Mouse (Mus musculus) neural tube, embryonic 11.5 days (tissue): Measurements from ENCODE around the gene Smarcb1. TPM values are rescaled to one million over a fixed set of nuclear protein-coding genes. Genes with fewer than 3 reads are reported as not detected.
A peak's percentile ranks its signal among the peaks of the same experiment; 100 is the strongest.

Experiments
- ATAC-seq: fragments of 200-750 bp; cut with Nextera tagmentation; 2 replicates; pipeline ENCODE4 v1.8.0; 2017; ENCODE audit warnings: moderate number of reproducible peaks, mild to moderate bottlenecking, moderate TSS enrichment, moderate library complexity; ENCODE audit not compliant: insufficient read depth, low FRiP score, low TSS enrichment
- DNase-seq: peaks from one replicate; pipeline ENCODE4 v3.0.0-alpha.2; 2015; ENCODE audit warnings: low spot score
- H3K27ac ChIP-seq: fragments of 300-500 bp; sonication (generic); 2 replicates; pipeline ENCODE4 v1.5.1; 2014; ENCODE audit warnings: low read depth, mild to moderate bottlenecking, low read length
- H3K27me3 ChIP-seq: fragments of 300-500 bp; sonication (generic); 2 replicates; pipeline ENCODE4 v1.6.1; 2014; ENCODE audit warnings: mild to moderate bottlenecking, low read length, mixed read lengths; ENCODE audit not compliant: control insufficient read depth, insufficient read depth
- H3K36me3 ChIP-seq: fragments of 300-500 bp; sonication (generic); 2 replicates; pipeline ENCODE4 v1.6.1; 2014; ENCODE audit warnings: mild to moderate bottlenecking, low read length, moderate library complexity, mixed read lengths; ENCODE audit not compliant: control insufficient read depth, insufficient read depth
- H3K4me1 ChIP-seq: fragments of 300-500 bp; sonication (generic); 2 replicates; pipeline ENCODE4 v1.6.1; 2014; ENCODE audit warnings: low read length, mixed read lengths; ENCODE audit not compliant: control insufficient read depth, insufficient read depth
- H3K4me2 ChIP-seq: fragments of 300-500 bp; sonication (generic); 2 replicates; pipeline ENCODE4 v1.6.1; 2014; ENCODE audit warnings: low read depth, mild to moderate bottlenecking, moderate library complexity
- H3K4me3 ChIP-seq: fragments of 300-500 bp; sonication (generic); 2 replicates; pipeline ENCODE4 v1.5.1; 2014; ENCODE audit warnings: low read depth, low read length
- H3K9ac ChIP-seq: fragments of 300-500 bp; sonication (generic); 2 replicates; pipeline ENCODE4 v1.6.1; 2014; ENCODE audit warnings: mild to moderate bottlenecking, low read length
- H3K9me3 ChIP-seq: fragments of 300-500 bp; sonication (generic); 2 replicates; pipeline ENCODE4 v1.6.1; 2016; ENCODE audit warnings: low read length; ENCODE audit not compliant: control insufficient read depth
- WGBS: fragments of 180-500 bp; shearing (Covaris S2); extraction: QIAGEN DNeasy Blood & Tissue Kit; methylation state at CpG from one replicate; pipeline ENCODE4 v1.1.7; 2014; 5-methylcytosine and 5-hydroxymethylcytosine counted together
- polyA plus RNA-seq: library from polyadenylated mRNA; unstranded; fragments of >200 nt; fragmentation: Nextera tagmentation; extraction: Ambion mirVana; gene quantifications from 2 replicates; pipeline ENCODE4 v1.2.1, GENCODE M21; 2014

The Smarcb1 gene
- polyA plus RNA-seq, 1 experiment from 2014 or later, result 294 TPM

DNA sequence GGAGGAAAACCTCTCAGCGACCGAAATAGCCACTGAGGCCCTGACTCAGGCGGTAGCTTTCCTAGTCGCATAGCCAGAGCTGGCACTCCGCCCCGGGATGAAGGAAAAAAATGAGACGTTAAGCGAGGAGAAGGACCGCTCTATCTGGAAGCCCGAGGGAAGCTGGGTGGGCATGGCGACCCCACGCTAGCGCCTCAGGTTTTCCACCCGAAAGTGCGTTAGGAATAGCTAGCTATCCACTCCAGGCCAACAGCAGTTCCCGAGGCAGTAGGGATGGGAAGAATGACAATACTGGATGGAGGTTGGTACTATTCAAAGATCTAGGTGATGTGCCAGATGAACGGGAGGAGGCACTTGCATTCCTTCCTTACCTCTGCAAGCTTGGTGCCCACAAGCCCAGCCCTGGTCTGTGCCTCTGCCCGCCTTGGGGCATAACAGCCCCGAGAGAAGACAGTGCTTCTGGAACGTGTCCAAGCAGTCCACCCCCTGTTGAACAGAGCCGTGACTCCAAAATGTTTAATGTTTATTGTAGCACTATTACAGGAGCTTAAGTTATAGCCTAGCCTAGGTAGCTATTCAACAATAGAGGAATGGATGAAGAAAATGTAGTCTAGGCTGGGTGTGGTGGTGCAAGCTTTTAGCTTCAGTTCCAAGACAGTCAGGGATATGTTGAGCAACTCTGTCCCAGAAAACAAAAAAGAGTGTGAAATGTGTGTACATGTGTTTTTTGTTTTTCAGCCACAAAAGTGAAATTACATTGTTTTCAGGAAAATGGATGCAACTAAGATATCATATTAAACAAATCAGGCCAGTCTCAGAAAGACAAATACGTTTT is 526 bp upstream of the Smarcb1 start:
- Histone ChIP-seq H3K4me1 (peaks cover 18% of the 10 kb centered on the region), H3K9me3 (no peaks in the 10 kb centered on the region), H3K27ac (peak overlapping the region; percentile 92), H3K36me3 (no peaks in the 10 kb centered on the region), H3K27me3 (no peaks in the 10 kb centered on the region), H3K4me3 (peak overlapping the region; percentile 85), H3K4me2 (peak overlapping the region; percentile 79), H3K9ac (peak overlapping the region; percentile 96)
- ATAC-seq (peak; percentile 24; the same call in 1 of the 2 replicates), DNase-seq (no peak)
- 5% methylated on average over 22 of the region's 22 CpGs for WGBS

DNA sequence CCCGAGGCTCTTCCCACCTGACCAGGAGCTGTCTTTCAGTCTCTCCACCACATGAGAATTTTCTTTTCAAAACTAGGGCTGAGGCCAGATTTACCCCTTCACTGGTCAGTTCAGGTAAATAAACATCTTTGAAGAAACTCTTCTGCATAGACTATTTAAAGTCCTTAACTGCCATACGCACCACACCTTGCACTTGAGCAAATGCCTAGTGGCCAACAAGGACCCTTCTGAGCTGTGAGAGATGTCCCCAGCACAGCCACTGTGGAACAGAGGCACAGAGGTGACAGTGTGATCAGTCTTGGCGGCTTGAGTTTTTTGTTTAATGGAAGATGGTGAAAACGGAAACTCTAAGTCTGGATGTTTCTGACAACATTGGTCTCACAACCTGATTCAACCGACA is 2.4 kb downstream of the Smarcb1 start:
- H3K4me2 ChIP-seq, result no peak overlapping the region
- no peaks in the 10 kb centered on the region for H3K9me3 ChIP-seq
- no peak overlapping the region for H3K27ac ChIP-seq
- no peak overlapping the region for H3K4me3 ChIP-seq
- H3K4me1 ChIP-seq, result peaks cover 18% of the 10 kb centered on the region
- H3K9ac ChIP-seq, result no peak overlapping the region
- DNase-seq (no peak), ATAC-seq (no peak)
- no peaks in the 10 kb centered on the region for H3K27me3 ChIP-seq
- peaks cover 4% of the 10 kb centered on the region; the same call in 1 of the 2 replicates for H3K36me3 ChIP-seq
- 88% methylated on average over 5 of the region's 5 CpGs for WGBS

DNA sequence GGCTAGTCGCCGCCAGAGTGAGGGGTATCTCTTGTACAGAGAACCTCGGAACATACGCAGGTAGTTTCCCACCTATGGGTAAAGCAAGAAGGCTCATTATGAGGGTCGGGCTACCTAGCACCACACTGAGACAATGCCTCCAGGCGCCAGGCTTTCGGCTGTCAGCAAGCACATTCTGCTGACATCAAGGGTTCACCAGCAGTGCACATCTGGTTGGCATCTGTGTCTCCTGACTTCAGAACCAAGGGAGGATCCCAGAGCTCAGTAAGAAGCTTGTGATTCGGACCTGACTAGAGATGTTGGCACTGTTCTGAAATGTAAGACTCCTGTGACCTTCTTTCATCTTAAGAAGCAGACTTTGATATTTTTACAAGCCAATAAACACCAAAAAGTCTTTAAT is 4.6 kb downstream of the Smarcb1 start:
- peaks cover 11% of the 10 kb centered on the region for H3K4me1 ChIP-seq
- no peak for ATAC-seq
- DNase-seq, result no peak
- 69% methylated on average over 8 of the region's 8 CpGs for WGBS
- H3K9ac ChIP-seq, result no peak overlapping the region
- no peak overlapping the region for H3K4me2 ChIP-seq
- no peak overlapping the region for H3K4me3 ChIP-seq
- H3K36me3 ChIP-seq, result peaks cover 6% of the 10 kb centered on the region
- H3K27me3 ChIP-seq, result no peaks in the 10 kb centered on the region
- H3K27ac ChIP-seq, result no peak overlapping the region
- H3K9me3 ChIP-seq, result no peaks in the 10 kb centered on the region

DNA sequence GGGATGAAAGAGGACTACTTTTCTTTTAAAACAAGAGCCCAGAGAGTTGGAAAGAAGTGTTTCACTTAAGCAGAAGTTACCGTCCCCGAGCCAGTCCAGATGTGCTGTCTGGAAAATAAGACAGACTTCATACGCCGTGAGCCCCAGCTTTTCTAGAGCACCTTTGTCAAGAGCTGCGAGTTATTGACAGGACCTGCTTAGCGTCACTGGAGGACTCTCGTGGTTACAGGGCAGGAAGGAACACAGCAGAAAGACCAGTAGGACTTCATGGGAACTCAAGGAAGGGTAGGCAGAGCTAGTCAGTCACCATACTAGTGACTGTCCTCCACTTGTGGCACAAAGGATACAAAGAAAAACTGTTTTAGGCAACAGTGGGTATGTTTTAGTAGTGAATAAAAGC is 5.9 kb downstream of the Smarcb1 start:
- peaks cover 16% of the 10 kb centered on the region for H3K36me3 ChIP-seq
- 92% methylated on average over 7 of the region's 7 CpGs for WGBS
- H3K4me1 ChIP-seq, result peaks cover 10% of the 10 kb centered on the region
- no peak overlapping the region for H3K4me3 ChIP-seq
- no peaks in the 10 kb centered on the region for H3K9me3 ChIP-seq
- no peak overlapping the region for H3K9ac ChIP-seq
- H3K4me2 ChIP-seq, result no peak overlapping the region
- no peaks in the 10 kb centered on the region for H3K27me3 ChIP-seq
- ATAC-seq (no peak), DNase-seq (no peak)
- no peak overlapping the region for H3K27ac ChIP-seq

DNA sequence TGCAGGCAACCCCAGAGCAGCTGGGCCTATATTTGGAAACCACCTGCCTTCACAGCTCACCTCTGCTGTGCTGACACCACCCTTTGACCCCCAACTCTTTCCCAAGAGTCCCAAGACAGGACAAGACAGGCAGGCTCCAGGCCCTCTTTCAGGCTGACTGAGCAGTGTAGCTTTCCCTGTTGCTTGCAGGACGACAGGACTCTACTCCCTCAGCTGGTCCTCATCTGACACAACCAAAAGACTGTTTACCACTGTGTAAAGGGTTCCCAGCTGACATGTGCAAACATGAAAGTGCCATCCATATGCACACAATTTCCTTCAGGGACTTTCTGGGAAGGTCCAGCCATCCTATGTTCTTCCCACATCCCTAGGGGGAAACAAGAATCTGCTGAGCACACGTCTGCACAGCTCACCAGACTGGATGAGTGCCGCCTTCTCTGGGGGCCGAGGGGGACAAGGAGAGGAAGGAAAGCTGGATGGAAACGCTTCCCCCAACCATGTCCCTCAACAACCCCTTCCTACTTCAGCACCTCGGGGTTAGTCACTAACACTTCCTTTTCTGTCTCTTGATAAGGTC is 8.3 kb downstream of the Smarcb1 start:
- Histone ChIP-seq H3K27me3 (no peaks in the 10 kb centered on the region), H3K4me2 (no peak overlapping the region), H3K27ac (no peak overlapping the region), H3K9ac (no peak overlapping the region), H3K9me3 (no peaks in the 10 kb centered on the region), H3K4me3 (no peak overlapping the region), H3K4me1 (no peaks in the 10 kb centered on the region), H3K36me3 (peaks cover 22% of the 10 kb centered on the region)
- DNase-seq (no peak), ATAC-seq (no peak)
- WGBS, result 74% methylated on average over 6 of the region's 6 CpGs

DNA sequence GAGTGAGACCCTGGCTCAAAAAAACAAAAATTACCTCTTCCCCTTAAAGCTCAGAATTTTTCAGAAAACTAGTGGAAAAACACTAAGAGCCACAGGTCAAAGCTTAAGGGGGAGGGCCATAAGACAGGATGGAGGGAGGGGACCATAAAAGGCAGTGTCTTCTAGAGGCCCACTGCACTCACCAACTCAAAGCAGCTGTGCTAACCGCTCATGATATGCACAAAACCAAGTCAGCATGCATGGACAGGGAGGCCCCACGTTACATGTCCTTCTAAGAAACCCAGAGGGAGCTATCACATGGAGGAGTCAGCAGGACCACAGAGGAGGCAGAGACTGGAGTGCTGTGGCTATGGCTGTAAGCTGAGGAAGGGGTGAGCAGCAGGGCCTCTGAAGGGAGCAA is 10.7 kb downstream of the Smarcb1 start:
- no peaks in the 10 kb centered on the region for H3K9me3 ChIP-seq
- H3K36me3 ChIP-seq, result peaks cover 22% of the 10 kb centered on the region
- H3K9ac ChIP-seq, result no peak overlapping the region
- ATAC-seq, result no peak
- H3K4me3 ChIP-seq, result no peak overlapping the region
- H3K4me1 ChIP-seq, result no peaks in the 10 kb centered on the region
- no peak overlapping the region for H3K27ac ChIP-seq
- no peak for DNase-seq
- WGBS, result 81% methylated on average over 2 of the region's 2 CpGs
- H3K4me2 ChIP-seq, result no peak overlapping the region
- no peaks in the 10 kb centered on the region for H3K27me3 ChIP-seq

DNA sequence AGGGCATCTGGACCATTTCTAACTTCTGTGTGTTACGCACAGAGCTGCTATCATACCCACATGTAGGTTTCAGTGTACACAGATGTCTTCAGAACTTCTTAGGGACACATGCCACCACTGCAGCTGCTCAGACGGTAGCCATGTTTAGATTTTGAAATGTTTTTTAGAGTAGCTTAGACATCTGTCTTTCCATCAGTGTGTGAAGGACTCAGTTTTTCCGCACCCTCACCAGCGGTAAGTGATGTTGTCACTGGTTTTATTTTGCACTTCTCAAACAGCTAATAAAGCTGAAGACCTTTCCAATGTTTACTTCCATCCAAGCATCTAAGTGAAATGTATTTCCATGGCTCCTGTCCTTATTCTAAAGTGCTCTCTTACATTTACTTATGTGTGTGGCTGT is 14.5 kb downstream of the Smarcb1 start:
- Histone ChIP-seq H3K27ac (no peak overlapping the region), H3K9ac (no peak overlapping the region), H3K4me2 (no peak overlapping the region), H3K36me3 (peaks cover 39% of the 10 kb centered on the region), H3K27me3 (no peaks in the 10 kb centered on the region), H3K4me3 (no peak overlapping the region), H3K9me3 (no peaks in the 10 kb centered on the region), H3K4me1 (no peaks in the 10 kb centered on the region)
- 94% methylated on average over 4 of the region's 4 CpGs for WGBS
- DNase-seq (peak; percentile 8), ATAC-seq (no peak)

DNA sequence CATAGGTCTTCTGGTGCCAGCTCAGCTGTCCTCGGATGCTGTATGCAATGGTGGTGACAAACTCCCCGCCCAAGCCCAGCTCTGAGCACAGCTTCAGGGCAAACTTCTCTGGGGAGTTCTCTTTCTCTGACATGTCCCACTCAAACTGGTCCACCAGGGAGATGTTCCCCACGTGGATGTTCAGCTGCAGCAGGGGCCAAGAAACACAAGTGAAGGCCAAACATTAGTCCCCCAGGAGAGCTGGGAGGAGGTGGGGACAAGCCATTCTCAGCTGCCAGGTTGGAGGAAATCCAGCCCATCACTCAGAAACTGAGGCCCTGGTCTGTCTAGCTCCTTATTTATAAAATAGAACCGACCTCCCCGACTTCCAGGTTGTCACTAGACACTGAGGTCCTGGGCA is 17.0 kb downstream of the Smarcb1 start:
- H3K4me3 ChIP-seq, result no peak overlapping the region
- H3K9me3 ChIP-seq, result no peaks in the 10 kb centered on the region
- no peak overlapping the region for H3K9ac ChIP-seq
- H3K27ac ChIP-seq, result no peak overlapping the region
- ATAC-seq (no peak), DNase-seq (peak; percentile 7)
- H3K4me1 ChIP-seq, result no peaks in the 10 kb centered on the region
- H3K27me3 ChIP-seq, result no peaks in the 10 kb centered on the region
- H3K36me3 ChIP-seq, result peaks cover 26% of the 10 kb centered on the region
- 89% methylated on average over 5 of the region's 5 CpGs for WGBS
- H3K4me2 ChIP-seq, result no peak overlapping the region

DNA sequence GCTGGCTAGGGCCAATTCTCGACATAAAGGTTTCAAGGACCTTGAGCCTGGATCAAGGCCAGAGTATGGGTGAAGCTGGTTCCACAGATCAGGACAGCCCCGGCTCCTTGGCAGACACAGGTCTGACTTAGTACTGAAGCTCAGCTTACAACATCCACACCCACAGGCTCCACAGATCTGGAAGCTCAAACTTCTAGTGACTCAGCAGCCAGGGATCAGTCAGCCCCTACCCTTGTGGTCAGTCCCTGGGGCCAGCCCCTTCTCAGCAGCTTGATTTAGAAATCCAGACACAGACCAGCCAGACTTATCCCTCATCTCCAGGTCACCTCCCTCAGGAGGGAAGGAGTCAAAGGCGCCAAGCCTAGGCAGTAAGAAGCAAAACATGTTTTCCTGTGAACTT is 22.6 kb downstream of the Smarcb1 start:
- H3K4me3 ChIP-seq, result no peak overlapping the region
- no peaks in the 10 kb centered on the region for H3K27me3 ChIP-seq
- no peak overlapping the region for H3K27ac ChIP-seq
- H3K4me1 ChIP-seq, result peaks cover 2% of the 10 kb centered on the region
- H3K4me2 ChIP-seq, result no peak overlapping the region
- DNase-seq (no peak), ATAC-seq (no peak)
- WGBS, result 86% methylated on average over 3 of the region's 3 CpGs
- H3K36me3 ChIP-seq, result peaks cover 33% of the 10 kb centered on the region
- H3K9me3 ChIP-seq, result no peaks in the 10 kb centered on the region
- no peak overlapping the region for H3K9ac ChIP-seq
